Mouse (Mus musculus): ENCODE results near the gene Spint2.

Gene Spint2

GRCm38 (mm10) chr7:29281201-29282073 is at the start of gene Spint2:
Gene Spint2, minus strand, starts transcription at chr7:29281912.
- no peak for DNase-seq (ENCODE audit: low spot score in 2 of 2)

- no peak for DNase-seq (ENCODE audit: low spot score in 2 of 2)
These were observed 47.3 kb upstream of the Spint2 start for GRCm38 (mm10) chr7:29328984-29329383.

DNA sequence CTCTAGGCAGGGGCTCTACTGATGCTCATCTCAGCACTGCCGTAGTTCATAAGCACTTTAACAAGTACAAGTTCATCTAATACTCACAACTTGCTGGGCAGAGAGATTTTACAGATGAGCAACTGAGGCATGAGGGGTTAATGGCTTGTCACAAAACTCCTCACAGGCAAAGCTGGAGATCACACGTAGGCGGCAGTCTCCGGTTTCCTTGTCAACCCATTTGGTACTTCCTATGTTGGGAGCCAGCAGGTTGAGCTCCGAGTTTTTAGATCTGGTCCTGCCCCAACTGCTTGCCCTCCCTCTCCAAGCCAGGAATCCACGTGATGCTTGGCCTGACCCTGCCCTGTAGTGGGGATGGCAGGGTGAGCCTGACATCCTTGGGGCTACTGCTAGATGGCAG is 45.4 kb upstream of the Spint2 start:
- DNase-seq (ENCODE audit: low spot score in 2 of 2), result no peak

GRCm38 (mm10) chr7:29319337-29320307 is 37.9 kb upstream of the Spint2 start:
- DNase-seq (ENCODE audit: low spot score in 2 of 2), result no peak

DNA sequence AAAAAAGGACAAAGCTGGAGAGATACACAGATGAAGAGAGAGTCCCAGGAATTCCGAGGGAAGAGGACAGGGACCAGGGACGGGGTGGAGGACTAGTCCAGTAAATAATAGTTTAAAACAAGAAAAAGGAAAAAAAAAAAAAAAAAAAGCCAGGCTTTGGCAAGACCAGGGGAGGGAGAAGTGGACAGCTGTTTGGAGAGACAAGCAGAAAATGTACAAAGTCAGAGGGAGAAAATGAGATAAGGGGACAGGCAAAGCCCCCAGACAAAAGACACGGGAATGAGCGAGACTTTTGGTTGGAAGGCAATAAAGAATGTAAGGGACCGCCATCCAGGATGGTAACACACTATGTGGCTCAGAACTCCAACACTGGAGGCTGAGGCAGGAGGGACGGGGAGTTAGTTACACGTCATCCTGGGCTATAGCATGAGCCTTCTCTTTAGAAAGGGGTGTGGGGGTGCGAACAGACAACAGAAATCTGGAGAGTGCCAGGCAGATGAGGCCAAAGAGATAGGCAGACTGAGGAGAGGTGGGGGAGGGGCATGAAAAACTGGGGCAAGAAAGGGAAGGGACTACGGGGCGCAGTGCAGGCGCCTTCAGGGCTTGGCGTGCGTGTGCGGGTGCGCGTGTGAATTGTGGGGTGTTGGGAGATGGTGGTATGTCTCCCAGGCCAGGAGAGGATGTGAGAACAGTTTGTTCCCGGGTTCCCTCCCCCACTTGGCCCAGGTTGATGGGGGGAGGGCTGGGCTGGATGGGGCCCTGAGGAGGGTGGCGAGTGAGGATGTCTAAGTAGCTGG is 36.6 kb upstream of the Spint2 start:
- no peak for DNase-seq (ENCODE audit: low spot score in 2 of 2)

- DNase-seq (ENCODE audit: low spot score in 2 of 2), result no peak
These were observed 35.8 kb upstream of the Spint2 start for GRCm38 (mm10) chr7:29317558-29317957.

DNA sequence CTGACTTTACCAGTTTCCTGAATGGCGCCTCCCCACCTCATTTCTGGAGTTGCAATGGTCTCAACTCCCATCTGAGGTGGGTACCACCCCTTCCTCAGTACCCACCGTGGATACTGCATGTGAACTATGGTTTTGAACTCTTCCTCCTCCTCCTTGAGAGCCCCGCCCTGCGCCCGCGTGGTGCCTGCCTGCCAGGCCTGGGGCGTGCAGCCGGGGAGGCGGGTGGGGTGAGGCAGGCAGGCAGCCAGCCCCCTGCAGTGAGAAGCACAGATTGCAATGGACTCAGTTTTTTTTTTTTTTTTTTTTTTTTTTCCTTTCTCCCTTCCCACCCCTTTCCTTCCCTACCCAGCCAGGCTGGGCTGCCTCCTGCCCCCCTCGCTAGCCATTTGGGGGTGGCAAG is 35.3 kb upstream of the Spint2 start:
- DNase-seq (ENCODE audit: low spot score in 2 of 2), result peak in 1 of 2 experiments; percentile 62

GRCm38 (mm10) chr7:29316137-29316734 is 34.5 kb upstream of the Spint2 start:
- DNase-seq (ENCODE audit: low spot score in 2 of 2), result no peak

DNA sequence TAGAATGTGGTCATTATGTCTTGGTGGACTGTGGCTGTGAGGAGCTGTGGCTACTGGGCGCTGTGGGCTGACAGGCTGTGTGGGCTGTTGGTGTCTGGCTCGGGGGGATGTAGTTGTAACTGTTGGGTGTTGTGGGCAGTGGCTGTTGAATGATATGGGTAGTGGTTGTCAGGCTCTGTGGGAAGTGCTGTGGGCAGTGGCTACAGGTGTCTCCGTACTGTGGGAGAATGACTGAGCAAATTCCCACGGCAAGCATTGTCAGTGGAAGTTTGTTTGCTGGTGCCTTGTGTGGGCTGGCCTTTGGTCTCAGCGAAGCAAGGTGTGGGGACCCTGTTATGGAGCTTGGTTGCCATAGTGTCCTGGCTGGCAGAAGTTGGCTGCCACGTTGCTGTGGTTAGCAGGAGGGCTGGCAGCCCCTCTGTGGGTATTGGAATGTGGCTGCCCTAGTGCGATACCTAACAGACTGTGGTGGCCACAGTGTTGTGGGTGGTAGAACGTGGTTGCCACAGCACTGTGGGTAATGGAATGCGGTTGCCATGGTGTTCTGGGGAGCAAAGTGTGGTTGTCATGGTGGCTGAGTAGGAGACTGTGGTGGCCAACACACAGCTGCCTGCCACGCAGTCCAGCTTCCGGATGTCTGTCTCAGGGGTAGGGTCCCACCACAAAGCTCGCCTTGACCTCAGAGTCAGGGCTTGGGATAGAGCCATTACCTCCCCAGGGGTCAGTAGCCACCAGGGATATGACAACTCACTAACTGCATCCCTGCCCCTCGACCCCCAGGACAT is 33.3 kb upstream of the Spint2 start:
- peak in 1 of 2 experiments; percentile 62 for DNase-seq (ENCODE audit: low spot score in 2 of 2)

GRCm38 (mm10) chr7:29313572-29314261 is 32.0 kb upstream of the Spint2 start:
- DNase-seq (ENCODE audit: low spot score in 2 of 2), result no peak

DNA sequence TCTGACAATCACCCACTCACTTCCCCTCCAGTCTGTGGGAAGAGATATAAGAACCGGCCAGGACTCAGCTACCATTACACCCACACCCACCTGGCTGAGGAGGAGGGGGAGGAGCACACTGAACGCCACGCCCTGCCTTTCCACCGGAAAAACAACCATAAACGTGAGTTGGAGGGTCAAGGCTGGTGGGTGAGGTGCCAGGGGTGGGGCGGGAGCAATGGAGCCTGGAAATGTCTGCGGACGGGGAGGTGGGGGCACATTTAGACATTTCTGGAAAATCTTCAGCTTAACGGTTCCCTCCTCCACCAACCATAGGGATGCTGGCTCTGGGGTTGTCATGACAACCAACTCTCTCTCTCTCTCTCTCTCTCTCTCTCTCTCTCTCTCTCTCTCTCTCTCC is 31.3 kb upstream of the Spint2 start:
- DNase-seq (ENCODE audit: low spot score in 2 of 2), result peak in 1 of 2 experiments; percentile 15

- no peak for DNase-seq (ENCODE audit: low spot score in 2 of 2)
These were observed 28.0 kb upstream of the Spint2 start for GRCm38 (mm10) chr7:29309749-29310148.

GRCm38 (mm10) chr7:29309221-29309721 is 27.6 kb upstream of the Spint2 start:
- peak in 1 of 2 experiments; percentile 45 for DNase-seq (ENCODE audit: low spot score in 2 of 2)

GRCm38 (mm10) chr7:29307350-29308104 is 25.8 kb upstream of the Spint2 start:
- DNase-seq (ENCODE audit: low spot score in 2 of 2), result peak; percentile 87 to 92

DNA sequence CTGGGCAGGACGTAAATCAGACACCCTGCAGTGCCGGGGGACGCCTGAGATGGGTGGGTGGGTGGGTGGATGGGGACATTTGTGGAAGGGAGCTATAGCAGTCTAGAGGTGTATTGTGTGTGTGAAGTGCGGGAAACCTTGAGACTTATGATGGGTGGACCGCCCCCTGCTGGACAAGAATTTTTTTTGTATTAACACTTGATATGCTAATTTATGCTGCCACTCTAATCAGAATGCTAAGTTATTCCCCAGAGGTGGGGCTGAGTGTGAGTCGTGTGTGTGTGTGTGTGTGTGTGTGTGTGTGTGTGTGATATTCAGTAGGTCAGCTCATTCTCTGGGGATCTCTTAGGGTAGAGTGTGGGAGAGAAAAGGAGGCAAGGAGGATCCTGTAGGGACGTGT is 24.9 kb upstream of the Spint2 start:
- DNase-seq (ENCODE audit: low spot score in 2 of 2), result no peak

DNA sequence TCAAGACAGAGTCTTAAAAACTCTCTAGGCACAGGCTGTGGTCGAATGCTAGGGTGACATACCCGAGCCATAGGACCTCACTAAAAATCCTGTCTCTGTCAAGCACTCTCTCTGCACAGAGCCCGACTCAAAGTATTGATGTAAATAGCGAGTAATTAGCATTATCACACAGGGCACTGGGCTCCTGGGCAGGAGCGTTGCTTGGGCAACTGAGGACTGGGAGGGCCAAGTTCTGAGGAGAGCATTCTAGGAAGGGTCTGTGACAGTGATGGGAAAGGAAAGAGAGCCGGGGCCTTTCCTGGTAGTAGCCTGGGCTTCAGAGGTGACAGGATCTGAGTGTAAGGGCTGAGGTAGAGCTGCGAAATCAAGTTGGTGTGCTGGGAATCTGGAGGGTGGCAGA is 24.4 kb upstream of the Spint2 start:
- no peak for DNase-seq (ENCODE audit: low spot score in 2 of 2)

DNA sequence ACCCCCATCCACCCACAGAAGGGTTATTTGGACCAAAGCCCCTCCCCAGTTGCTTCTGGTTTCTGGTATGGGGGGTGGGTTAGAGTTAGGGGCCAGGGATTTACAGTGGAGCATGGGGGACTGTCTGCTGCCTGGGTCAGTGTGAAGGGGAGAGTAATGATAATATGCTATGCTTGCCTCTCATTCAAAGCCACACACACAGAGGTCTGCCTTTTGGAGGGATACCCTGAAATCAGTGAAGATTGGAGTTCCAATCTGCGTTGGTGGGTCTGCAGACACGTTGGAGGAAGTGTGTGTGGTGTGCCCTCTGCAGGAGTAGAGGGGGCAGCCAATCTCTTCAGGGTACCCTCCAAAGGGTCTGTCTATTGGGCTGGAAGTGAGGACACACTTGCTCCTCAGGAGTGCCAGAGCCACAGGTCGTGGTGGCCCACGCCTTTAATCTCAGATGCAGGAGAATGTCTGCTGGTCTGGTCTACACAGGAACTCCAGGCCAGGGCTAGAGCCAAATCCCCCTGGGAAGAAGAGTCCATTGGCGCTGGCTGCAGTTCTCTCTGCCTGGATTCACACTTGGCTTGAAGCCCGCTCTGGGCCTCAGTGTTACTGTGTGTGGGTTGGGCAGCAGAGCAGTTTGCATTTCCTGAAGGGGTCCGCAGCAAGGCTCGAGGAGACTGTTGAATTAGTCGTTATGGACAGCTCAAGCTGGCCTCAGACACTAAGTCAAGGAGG is 23.7 kb upstream of the Spint2 start:
- DNase-seq (ENCODE audit: low spot score in 2 of 2), result no peak
